Mouse (Mus musculus): ENCODE data around the gene CK137956. TPM values are rescaled to one million over a fixed set of nuclear protein-coding genes. Genes with fewer than 3 reads are reported as not detected.

The CK137956 gene
- polyA plus RNA-seq, 1 experiment from 2014 or later: not detected

DNA sequence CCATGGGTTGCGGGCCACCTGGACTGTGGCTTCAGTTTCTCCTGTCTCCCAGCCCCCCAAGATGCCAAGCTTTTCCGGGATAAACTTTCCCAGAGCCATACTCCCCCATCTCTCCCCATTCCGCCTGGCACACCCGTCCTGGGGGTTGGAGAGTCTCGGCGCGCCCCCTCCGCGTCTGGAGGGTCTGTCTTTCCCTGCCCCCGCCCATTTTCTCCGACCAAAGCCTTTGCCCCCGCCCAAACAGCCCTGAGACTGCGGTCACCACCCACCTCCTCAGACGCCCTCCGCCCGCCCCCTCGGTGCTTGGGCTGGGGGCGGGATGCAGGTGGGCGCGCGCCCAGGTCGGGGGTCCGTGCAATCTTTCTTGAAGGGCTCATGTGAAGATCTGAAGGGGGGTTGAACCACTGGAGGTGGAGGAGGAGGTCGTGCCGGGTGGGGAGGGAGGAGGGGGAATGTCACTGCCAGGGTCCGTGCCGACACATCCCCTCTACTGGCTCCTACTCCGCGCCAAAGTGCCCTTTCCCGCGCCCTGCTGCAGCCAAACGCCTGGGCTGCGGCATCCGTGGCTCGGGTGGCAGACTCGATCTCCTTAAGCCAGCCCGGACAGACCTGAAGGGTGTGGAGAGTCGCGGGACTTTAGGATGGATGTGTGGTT lies 17.9 kb upstream of the CK137956 start:
- Histone ChIP-seq H3K27me3 (replicated peaks; ENCODE audit: insufficient read depth, low read length) (peaks cover 44% of the 10 kb centered on the region), H3K9me3 (ENCODE audit: low read length) (no peaks in the 10 kb centered on the region), H3K27ac (ENCODE audit: low read length) (no peak overlapping the region), H3K4me1 (ENCODE audit: insufficient read depth, low read depth, low read length) (no peaks in the 10 kb centered on the region), H3K4me3 (ENCODE audit: low read depth, low read length) (no peak overlapping the region), H3K9ac (replicated peaks; ENCODE audit: low read depth) (no peak overlapping the region), H3K36me3 (ENCODE audit: insufficient read depth, low read length) (no peaks in the 10 kb centered on the region), H3K4me2 (replicated peaks; ENCODE audit: low read depth, low read length) (no peak overlapping the region)
- 3% methylated on average over 38 of the region's 39 CpGs for WGBS
- DNase-seq (ENCODE audit: low spot score): no peak
- no peak for ATAC-seq
- TF ChIP-seq EP300 (IDR thresholded peaks at IDR 0.05) (no peak), CTCF (IDR thresholded peaks at IDR 0.05) (no peak)

DNA sequence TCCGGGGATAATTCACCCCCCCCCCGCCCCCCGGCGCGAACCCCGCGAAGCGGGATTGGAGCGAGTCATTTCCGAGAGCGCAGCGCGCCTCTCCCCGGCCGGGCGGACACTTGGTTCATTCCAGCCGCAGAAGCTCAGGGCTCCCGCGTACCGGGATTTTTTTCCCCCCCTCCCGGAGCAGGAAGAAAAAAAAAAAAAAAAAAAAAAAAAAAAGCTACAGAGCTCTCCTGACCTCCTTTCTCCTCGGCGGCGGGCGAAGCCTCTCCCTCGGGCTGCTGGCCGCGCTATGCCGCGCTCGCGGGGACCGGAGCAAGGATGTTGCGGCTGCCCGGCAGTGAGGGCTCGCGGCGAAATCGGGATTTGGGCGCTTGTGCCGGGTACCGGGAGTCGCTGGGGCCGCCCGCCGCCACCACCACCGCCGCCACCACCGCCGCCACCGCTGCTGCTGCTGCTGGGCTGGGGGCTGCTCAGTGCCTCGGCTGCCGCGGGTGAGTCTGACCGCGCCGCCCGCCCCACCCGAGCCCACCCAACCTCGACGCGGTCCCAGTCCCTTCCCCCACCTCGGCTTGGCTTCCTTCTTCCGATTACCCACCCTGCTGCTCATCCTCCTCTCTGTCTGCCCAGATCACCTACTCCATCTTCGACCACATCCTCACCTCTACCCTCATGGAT lies 17.2 kb upstream of the CK137956 start, which contains the start of gene Csmd2:
TSS of gene Csmd2 (plus strand) at position 74 of the 672 bp plus-strand sequence.
- no peak for DNase-seq (ENCODE audit: low spot score)
- under 1% methylated on average over 23 of the region's 65 CpGs for WGBS
- H3K4me2 ChIP-seq (replicated peaks; ENCODE audit: low read depth, low read length): 0 out of 2 replicates have a peak within 1 kb of the TSS, but pooled peaks have one; percentile 19

DNA sequence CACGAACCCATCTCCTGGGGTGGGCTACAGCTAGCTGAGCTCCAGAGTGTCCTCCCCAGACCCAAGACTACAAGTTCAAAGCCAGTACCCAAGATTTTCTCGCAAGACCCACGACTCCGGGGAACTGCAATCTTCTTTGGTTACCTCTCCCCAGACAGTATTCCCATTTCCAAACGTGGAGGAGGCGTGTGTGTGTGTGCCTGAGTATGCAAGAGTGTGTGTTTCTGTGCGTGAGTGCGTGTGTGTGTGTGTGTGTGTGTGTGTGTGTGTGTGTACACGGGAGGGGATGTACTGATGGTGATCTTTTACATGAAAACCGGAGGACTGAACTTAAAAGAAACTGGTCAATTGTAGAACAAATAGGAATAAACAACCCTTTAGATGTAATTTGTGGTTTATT lies 16.5 kb upstream of the CK137956 start:
- H3K4me3 ChIP-seq (ENCODE audit: low read depth, low read length): no peak overlapping the region
- H3K4me2 ChIP-seq (replicated peaks; ENCODE audit: low read depth, low read length): no peak overlapping the region
- no peak for TF ChIP-seq EP300 (IDR thresholded peaks at IDR 0.05)
- no peak for TF ChIP-seq CTCF (IDR thresholded peaks at IDR 0.05)
- 8% methylated on average over 10 of the region's 10 CpGs for WGBS
- no peaks in the 10 kb centered on the region for H3K4me1 ChIP-seq (ENCODE audit: insufficient read depth, low read depth, low read length)
- H3K27me3 ChIP-seq (replicated peaks; ENCODE audit: insufficient read depth, low read length): peaks cover 44% of the 10 kb centered on the region
- H3K36me3 ChIP-seq (ENCODE audit: insufficient read depth, low read length): no peaks in the 10 kb centered on the region
- H3K27ac ChIP-seq (ENCODE audit: low read length): no peak overlapping the region
- H3K9me3 ChIP-seq (ENCODE audit: low read length): no peaks in the 10 kb centered on the region
- ATAC-seq (no peak), DNase-seq (ENCODE audit: low spot score) (no peak)
- H3K9ac ChIP-seq (replicated peaks; ENCODE audit: low read depth): no peak overlapping the region

More for the DNA sequence above, 17.2 kb upstream of the CK137956 start, which contains the start of gene Csmd2:
- H3K36me3 ChIP-seq (ENCODE audit: insufficient read depth, low read length): no peaks in the 10 kb centered on the region
- ATAC-seq: no peak
- H3K9me3 ChIP-seq (ENCODE audit: low read length): no peaks in the 10 kb centered on the region
- no peak within 1 kb of the TSS for H3K27ac ChIP-seq (ENCODE audit: low read length)
- H3K4me1 ChIP-seq (ENCODE audit: insufficient read depth, low read depth, low read length): no peaks in the 10 kb centered on the region
- peaks cover 44% of the 10 kb centered on the region for H3K27me3 ChIP-seq (replicated peaks; ENCODE audit: insufficient read depth, low read length)
- no peak for TF ChIP-seq EP300 (IDR thresholded peaks at IDR 0.05)
- TF ChIP-seq CTCF (IDR thresholded peaks at IDR 0.05): no peak
- H3K9ac ChIP-seq (replicated peaks; ENCODE audit: low read depth): no peak within 1 kb of the TSS
- H3K4me3 ChIP-seq (ENCODE audit: low read depth, low read length): no peak within 1 kb of the TSS

DNA sequence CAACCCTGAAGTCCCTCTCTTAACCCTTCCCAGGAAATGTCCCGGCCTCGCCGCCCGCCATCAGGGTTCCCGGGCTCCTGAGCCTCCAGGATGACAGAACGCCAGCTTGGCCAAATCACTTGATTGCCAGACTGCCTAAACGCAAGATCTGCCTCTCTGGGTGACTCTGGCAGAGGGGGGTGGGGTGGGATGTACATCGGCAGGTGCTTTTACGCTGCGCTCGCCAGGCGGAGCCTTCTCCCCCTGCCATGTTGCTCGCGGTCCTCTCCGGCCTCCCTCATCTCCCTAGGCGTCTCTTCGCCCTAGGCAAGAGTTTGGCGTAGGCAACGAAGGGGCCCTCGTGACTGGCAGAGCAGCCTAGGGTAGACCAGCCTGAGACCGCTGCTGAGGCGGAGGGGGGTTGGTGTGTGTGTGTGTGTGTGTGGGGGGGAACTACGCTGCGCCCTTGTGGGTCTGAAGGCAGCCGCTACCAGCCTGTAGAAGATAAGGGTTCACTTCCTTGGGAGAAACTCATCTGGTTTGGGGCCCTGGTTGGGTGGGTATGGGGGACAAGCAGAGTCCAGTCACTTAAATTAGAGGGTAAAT lies 15.8 kb upstream of the CK137956 start:
- TF ChIP-seq EP300 (IDR thresholded peaks at IDR 0.05) (no peak), CTCF (IDR thresholded peaks at IDR 0.05) (no peak)
- peaks cover 44% of the 10 kb centered on the region for H3K27me3 ChIP-seq (replicated peaks; ENCODE audit: insufficient read depth, low read length)
- no peaks in the 10 kb centered on the region for H3K9me3 ChIP-seq (ENCODE audit: low read length)
- no peak overlapping the region for H3K4me3 ChIP-seq (ENCODE audit: low read depth, low read length)
- no peaks in the 10 kb centered on the region for H3K36me3 ChIP-seq (ENCODE audit: insufficient read depth, low read length)
- WGBS: 1% methylated on average over 25 of the region's 25 CpGs
- H3K4me1 ChIP-seq (ENCODE audit: insufficient read depth, low read depth, low read length): no peaks in the 10 kb centered on the region
- H3K9ac ChIP-seq (replicated peaks; ENCODE audit: low read depth): no peak overlapping the region
- DNase-seq (ENCODE audit: low spot score): no peak
- ATAC-seq: no peak
- no peak overlapping the region for H3K4me2 ChIP-seq (replicated peaks; ENCODE audit: low read depth, low read length)
- H3K27ac ChIP-seq (ENCODE audit: low read length): no peak overlapping the region

DNA sequence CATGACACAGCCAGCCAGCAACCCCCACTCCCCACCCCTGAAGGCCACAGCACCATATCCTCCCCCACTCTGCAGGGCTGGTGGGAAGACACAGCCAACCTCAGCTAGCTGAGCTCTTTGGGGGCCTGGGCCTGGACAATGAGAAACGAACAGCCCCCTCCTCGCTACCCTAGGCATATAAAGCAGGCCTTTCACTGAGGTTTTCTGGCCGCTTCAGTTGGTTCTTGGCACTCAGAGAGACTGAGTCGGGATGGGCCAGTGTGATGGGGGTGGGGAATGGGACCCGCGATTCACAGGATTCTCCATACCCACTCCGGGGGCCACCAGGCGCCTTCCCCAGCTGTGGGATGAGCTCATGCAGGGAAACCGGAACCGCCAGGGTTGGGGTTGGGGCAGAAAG lies 15.1 kb upstream of the CK137956 start:
- ATAC-seq (no peak), DNase-seq (ENCODE audit: low spot score) (no peak)
- Histone ChIP-seq H3K4me1 (ENCODE audit: insufficient read depth, low read depth, low read length) (no peaks in the 10 kb centered on the region), H3K27ac (ENCODE audit: low read length) (no peak overlapping the region), H3K4me2 (replicated peaks; ENCODE audit: low read depth, low read length) (no peak overlapping the region), H3K4me3 (ENCODE audit: low read depth, low read length) (no peak overlapping the region), H3K9ac (replicated peaks; ENCODE audit: low read depth) (no peak overlapping the region), H3K27me3 (replicated peaks; ENCODE audit: insufficient read depth, low read length) (peaks cover 44% of the 10 kb centered on the region), H3K36me3 (ENCODE audit: insufficient read depth, low read length) (no peaks in the 10 kb centered on the region), H3K9me3 (ENCODE audit: low read length) (no peaks in the 10 kb centered on the region)
- TF ChIP-seq EP300 (IDR thresholded peaks at IDR 0.05): no peak
- TF ChIP-seq CTCF (IDR thresholded peaks at IDR 0.05): no peak
- 25% methylated on average over 10 of the region's 10 CpGs for WGBS

DNA sequence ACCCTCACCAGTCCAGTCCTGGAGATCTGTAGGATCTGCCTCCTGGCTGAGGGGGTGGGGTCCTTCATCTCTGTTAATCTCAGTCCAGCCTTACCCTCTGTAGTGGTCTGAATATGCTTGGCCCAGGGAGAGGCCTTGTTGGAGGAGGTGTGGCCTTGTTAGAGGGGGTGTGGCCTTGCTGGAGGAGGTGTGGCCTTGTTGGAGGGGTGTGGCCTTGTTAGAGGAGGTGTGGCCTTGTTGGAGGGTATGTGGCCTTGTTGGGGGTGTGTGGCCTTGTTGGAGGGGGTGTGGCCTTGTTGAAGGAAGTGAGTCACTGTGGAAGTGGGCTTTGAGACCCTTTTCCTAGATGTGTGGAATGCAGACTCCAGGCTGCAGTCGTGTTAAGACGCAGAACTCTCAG lies 13.7 kb upstream of the CK137956 start:
- WGBS: 77% methylated on average over 2 of the region's 2 CpGs

More for the DNA sequence above, 13.7 kb upstream of the CK137956 start:
- H3K27ac ChIP-seq (ENCODE audit: low read length): no peak overlapping the region
- H3K27me3 ChIP-seq (replicated peaks; ENCODE audit: insufficient read depth, low read length): peaks cover 36% of the 10 kb centered on the region
- no peaks in the 10 kb centered on the region for H3K9me3 ChIP-seq (ENCODE audit: low read length)
- no peaks in the 10 kb centered on the region for H3K36me3 ChIP-seq (ENCODE audit: insufficient read depth, low read length)
- ATAC-seq (no peak), DNase-seq (ENCODE audit: low spot score) (no peak)
- H3K4me1 ChIP-seq (ENCODE audit: insufficient read depth, low read depth, low read length): no peaks in the 10 kb centered on the region
- no peak overlapping the region for H3K4me2 ChIP-seq (replicated peaks; ENCODE audit: low read depth, low read length)
- H3K4me3 ChIP-seq (ENCODE audit: low read depth, low read length): no peak overlapping the region
- no peak overlapping the region for H3K9ac ChIP-seq (replicated peaks; ENCODE audit: low read depth)
- no peak for TF ChIP-seq CTCF (IDR thresholded peaks at IDR 0.05)
- no peak for TF ChIP-seq EP300 (IDR thresholded peaks at IDR 0.05)

Data from lung, postnatal 0 days (tissue).